Mouse (Mus musculus) embryonic fibroblast, embryonic 13.5 days (primary cell): ENCODE data around the gene Cdadc1. TPM values are rescaled to one million over a fixed set of nuclear protein-coding genes. Genes with fewer than 3 reads are reported as not detected.

Experiments
- H3K27ac ChIP-seq: 2 replicates; pipeline ENCODE4 v1.5.1; 2012; ENCODE audit warnings: low read length, control low read depth, inconsistent platforms; ENCODE audit not compliant: insufficient read depth
- H3K4me1 ChIP-seq: 2 replicates; pipeline ENCODE4 v1.6.1; 2011; ENCODE audit warnings: low read length; ENCODE audit not compliant: control insufficient read depth, insufficient read depth
- H3K4me3 ChIP-seq: 2 replicates; pipeline ENCODE4 v1.5.1; 2011; ENCODE audit warnings: mild to moderate bottlenecking, control low read depth, low read length; ENCODE audit not compliant: insufficient read depth
- CTCF ChIP-seq: IDR thresholded peaks from 2 replicates; pipeline ENCODE4 v1.5.1; 2011; ENCODE audit warnings: mild to moderate bottlenecking, control low read depth, low read length, moderate library complexity, borderline replicate concordance; ENCODE audit not compliant: insufficient read depth
- POLR2A ChIP-seq: IDR thresholded peaks from 2 replicates; pipeline ENCODE4 v1.6.1; 2011; ENCODE audit warnings: low read depth, mild to moderate bottlenecking, control low read depth, low read length, moderate library complexity
- polyA plus RNA-seq: library from polyadenylated mRNA; stranded (reverse); fragments of >200 nt; gene quantifications from 2 replicates; pipeline ENCODE4 v1.2.4, GENCODE M21; 2011; ENCODE audit warnings: low read depth; ENCODE audit not compliant: missing spikeins, insufficient read length

Gene Cdadc1
- polyA plus RNA-seq, 1 experiment = 15.8 TPM

DNA sequence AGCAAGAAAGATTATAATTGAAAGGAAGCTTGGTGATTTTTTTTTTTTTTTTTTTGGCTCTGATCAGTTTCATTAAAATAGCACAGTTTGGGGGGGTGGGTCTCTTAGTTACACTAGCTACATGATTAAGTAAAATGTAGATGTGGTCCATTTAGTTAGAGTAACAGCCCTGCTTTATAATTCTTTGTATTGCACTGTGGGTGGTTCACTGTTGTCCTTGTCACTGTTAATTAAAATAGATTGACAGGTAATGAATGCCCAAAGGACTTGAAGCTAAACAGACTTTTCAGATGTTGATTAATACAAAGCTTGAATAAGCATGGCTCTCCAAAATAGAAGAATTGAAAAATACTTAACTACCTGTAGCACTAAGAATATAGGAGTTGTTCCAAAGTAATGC is 63.9 kb downstream of the Cdadc1 start:
- Histone ChIP-seq H3K4me1 (no peaks in the 10 kb centered on the region), H3K4me3 (no peak overlapping the region), H3K27ac (no peak overlapping the region)
- TF ChIP-seq CTCF = no peak
- TF ChIP-seq POLR2A = no peak

DNA sequence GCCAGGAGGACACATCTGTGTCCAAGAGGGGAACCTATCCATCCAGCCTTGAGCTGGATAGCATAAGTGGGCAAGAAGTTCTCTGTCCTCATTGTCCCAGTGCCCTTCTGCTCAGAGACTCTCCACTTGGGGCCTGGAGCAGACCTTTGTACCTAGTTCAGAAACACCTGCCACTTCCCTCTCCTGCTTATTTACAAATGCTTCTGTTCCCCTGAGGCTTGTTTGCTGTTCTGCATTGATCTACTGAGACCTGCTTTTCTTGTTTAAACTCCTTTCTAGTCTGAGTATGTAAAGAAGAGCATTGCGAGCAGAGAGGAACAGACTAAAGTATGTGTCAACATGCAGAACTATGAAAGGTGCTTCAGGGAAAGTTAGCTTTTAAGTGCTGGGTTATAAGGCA is 64.8 kb downstream of the Cdadc1 start:
- TF ChIP-seq POLR2A (no peak), CTCF (no peak)
- Histone ChIP-seq H3K27ac (no peak overlapping the region), H3K4me3 (no peak overlapping the region), H3K4me1 (no peaks in the 10 kb centered on the region)

DNA sequence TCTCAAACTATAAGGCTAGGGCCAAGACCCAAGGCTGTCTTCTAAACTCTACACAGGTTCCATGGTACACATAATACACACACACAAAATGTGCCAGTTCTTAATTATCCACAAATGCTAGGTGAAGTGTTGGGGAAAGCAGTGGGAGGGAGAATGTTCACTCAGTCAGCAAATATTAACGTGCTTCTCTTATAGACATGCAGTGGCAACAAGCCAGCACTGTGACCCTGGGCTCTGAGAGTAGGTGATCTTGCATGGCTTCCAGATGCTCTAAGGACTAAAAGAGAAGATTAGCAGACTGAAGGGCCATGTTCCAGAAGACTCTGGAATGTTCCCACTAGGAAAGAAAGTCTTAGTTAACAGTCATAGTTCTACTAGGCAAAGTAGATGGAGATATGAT is 67.0 kb downstream of the Cdadc1 start:
- TF ChIP-seq POLR2A (no peak), CTCF (no peak)
- no peak overlapping the region for H3K4me3 ChIP-seq
- no peak overlapping the region for H3K27ac ChIP-seq
- no peaks in the 10 kb centered on the region for H3K4me1 ChIP-seq

DNA sequence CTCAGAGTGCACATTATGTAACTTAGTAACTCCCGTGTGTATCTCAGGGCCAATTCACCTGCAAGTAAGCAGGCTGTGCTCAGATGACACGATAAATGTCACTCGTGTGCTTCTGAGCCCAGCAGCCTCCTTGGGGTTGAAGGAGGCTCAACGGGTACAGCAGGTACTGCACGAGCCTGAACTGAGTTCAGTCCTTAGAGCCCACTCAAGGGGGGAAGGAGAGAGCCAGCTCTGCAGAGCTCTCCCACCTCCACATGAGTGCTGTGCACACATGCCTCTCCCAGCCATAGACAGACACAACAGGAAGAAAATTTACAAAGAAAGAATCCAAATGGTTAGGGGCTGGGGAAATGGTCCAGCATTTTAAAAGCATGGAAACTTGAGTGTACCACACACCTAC is 71.9 kb downstream of the Cdadc1 start:
- no peak for TF ChIP-seq CTCF
- no peak for TF ChIP-seq POLR2A
- Histone ChIP-seq H3K4me3 (no peak overlapping the region), H3K27ac (no peak overlapping the region), H3K4me1 (no peaks in the 10 kb centered on the region)

DNA sequence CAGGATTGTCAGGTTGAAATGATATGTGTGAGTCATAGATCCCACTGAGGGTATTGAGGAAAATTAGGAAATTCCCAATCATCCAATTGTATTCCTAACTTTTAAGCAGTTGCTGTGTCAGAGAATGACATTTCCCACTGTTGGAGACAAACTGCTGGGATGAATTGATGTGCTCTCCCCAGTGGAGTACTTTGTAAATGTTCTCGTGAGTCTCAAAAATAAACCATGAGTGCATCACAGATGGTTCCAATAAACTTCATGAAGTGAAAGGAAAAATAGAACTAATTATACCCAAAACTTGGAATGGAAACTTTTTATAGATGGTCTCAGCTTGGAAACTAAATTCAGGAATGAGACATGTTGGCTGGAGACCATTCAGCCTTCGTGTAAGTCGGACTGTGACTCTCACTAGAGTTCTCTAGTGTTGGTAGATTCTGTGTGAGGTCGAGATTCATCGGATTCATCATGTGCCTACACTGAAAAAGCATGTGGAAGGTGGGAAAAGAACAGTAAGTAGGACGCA is 83.8 kb downstream of the Cdadc1 start:
- Histone ChIP-seq H3K4me1 (no peaks in the 10 kb centered on the region), H3K27ac (peak overlapping the region; percentile 80), H3K4me3 (no peak overlapping the region)
- TF ChIP-seq POLR2A (no peak), CTCF (no peak)

Other genes with a start within 250 kb of the Cdadc1 start
- 7.8 and 9.5 TPM in 2 replicates for gene Phf11d, start 232.5 kb downstream of the Cdadc1 start, polyA plus RNA-seq
- 0.73 and 1.4 TPM in 2 replicates for gene Phf11c, start 202.6 kb downstream of the Cdadc1 start, polyA plus RNA-seq
- 8.0 and 8.4 TPM in 2 replicates for gene Setdb2, start 157.1 kb downstream of the Cdadc1 start, polyA plus RNA-seq
- gene Cab39l, start 157.0 kb downstream of the Cdadc1 start, polyA plus RNA-seq = 32.3 and 35.2 TPM in 2 replicates
- 0.42 and 2.1 TPM in 2 replicates for gene Shisa2, start 27.3 kb upstream of the Cdadc1 start, polyA plus RNA-seq